Mouse (Mus musculus) stomach, postnatal 0 days (tissue): ENCODE data around the gene Znrf4. TPM values are rescaled to one million over a fixed set of nuclear protein-coding genes. Genes with fewer than 3 reads are reported as not detected.
A peak's percentile ranks its signal among the peaks of the same experiment; 100 is the strongest.

ENCODE experiments used
- ATAC-seq: fragments of 200-750 bp; cut with Nextera tagmentation; 2 replicates; pipeline ENCODE4 v1.8.0; 2017; ENCODE audit not compliant: low FRiP score, low TSS enrichment
- DNase-seq: peaks from one replicate; pipeline ENCODE4 v3.0.0-alpha.2; 2016; ENCODE audit warnings: low spot score
- H3K27ac ChIP-seq: fragments of 300-500 bp; sonication (generic); replicated peaks from 2 replicates; pipeline ENCODE4 v1.5.1; 2014; ENCODE audit warnings: mild to moderate bottlenecking, control low read depth
- H3K27me3 ChIP-seq: fragments of 300-500 bp; sonication (generic); 2 replicates; pipeline ENCODE4 v1.6.1; 2014; ENCODE audit warnings: low read length; ENCODE audit not compliant: control insufficient read depth, insufficient read depth
- H3K36me3 ChIP-seq: fragments of 300-500 bp; sonication (generic); 2 replicates; pipeline ENCODE4 v1.6.1; 2014; ENCODE audit warnings: low read length, mixed read lengths; ENCODE audit not compliant: control insufficient read depth, insufficient read depth
- H3K4me1 ChIP-seq: fragments of 300-500 bp; sonication (generic); replicated peaks from 2 replicates; pipeline ENCODE4 v1.6.1; 2014; ENCODE audit warnings: antibody characterized with exemption; ENCODE audit not compliant: control insufficient read depth, insufficient read depth
- H3K4me2 ChIP-seq: fragments of 300-500 bp; sonication (generic); replicated peaks from 2 replicates; pipeline ENCODE4 v1.6.1; 2014; ENCODE audit warnings: low read depth, mild to moderate bottlenecking, control low read depth, moderate library complexity
- H3K4me3 ChIP-seq: fragments of 300-500 bp; sonication (generic); 2 replicates; pipeline ENCODE4 v1.5.1; 2014; ENCODE audit warnings: low read depth, low read length, control low read depth
- H3K9ac ChIP-seq: fragments of 300-500 bp; sonication (generic); 2 replicates; pipeline ENCODE4 v1.6.1; 2014; ENCODE audit warnings: mild to moderate bottlenecking, low read length, control low read depth, mixed read lengths
- H3K9me3 ChIP-seq: fragments of 300-500 bp; sonication (generic); 2 replicates; pipeline ENCODE4 v1.6.1; 2016; ENCODE audit warnings: low read length; ENCODE audit not compliant: control insufficient read depth
- CTCF ChIP-seq: IDR thresholded peaks from 2 replicates; pipeline ENCODE4 v1.5.1; 2016; ENCODE audit warnings: antibody characterized with exemption, low read depth, mild to moderate bottlenecking, moderate library complexity
- EP300 ChIP-seq: optimal IDR thresholded peaks from 2 replicates; pipeline ENCODE3; 2016; ENCODE audit warnings: antibody characterized with exemption
- WGBS: fragments of 180-500 bp; shearing (Covaris S2); extraction: QIAGEN DNeasy Blood & Tissue Kit; methylation state at CpG from one replicate; pipeline ENCODE4 v1.1.7; 2014; 5-methylcytosine and 5-hydroxymethylcytosine counted together
- polyA plus RNA-seq: library from polyadenylated mRNA; unstranded; fragments of >200 nt; fragmentation: Nextera tagmentation; extraction: Ambion mirVana; gene quantifications from 2 replicates; pipeline ENCODE4 v1.2.1, GENCODE M21; 2015

Gene Znrf4
- polyA plus RNA-seq, 1 experiment from 2014 or later, result not detected

DNA sequence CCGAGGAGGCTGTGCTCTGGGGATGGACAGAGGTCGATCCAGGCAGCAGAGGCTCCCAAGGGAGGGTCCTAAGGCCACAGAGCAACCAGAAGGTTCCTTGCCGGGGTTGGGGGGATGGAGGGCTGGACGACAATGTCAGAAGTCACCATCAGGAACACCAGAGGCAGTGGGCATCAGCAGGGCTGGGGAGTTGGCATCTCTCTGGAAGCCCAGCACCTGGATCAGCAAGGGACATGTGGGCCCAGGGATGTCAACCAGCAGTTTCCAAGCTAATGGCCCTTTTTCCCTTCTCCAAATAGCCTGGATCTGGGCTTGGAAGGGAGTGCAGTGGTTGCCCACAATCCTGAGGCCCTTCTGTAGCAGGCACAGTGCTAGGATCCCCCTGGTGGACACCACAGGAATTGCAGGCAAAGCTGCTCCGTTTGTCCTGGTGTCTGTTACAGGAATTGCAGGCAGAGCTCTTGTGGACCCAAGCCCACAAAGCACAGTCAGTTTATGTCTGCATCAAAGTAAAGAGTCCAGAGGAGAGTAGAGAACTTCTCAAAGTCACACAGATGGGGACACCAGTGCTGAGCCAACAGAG lies 40.6 kb upstream of the Znrf4 start:
- Histone ChIP-seq H3K4me3 (peak overlapping the region; percentile 37), H3K9ac (peak overlapping the region; percentile 18; the same call in 1 of the 2 replicates), H3K9me3 (no peaks in the 10 kb centered on the region), H3K27me3 (no peaks in the 10 kb centered on the region), H3K36me3 (no peaks in the 10 kb centered on the region), H3K4me1 (no peaks in the 10 kb centered on the region), H3K4me2 (peak overlapping the region; percentile 45), H3K27ac (peak overlapping the region; percentile 85; the same call in 1 of the 2 replicates)
- peak; percentile 98 for TF ChIP-seq CTCF
- no peak for TF ChIP-seq EP300
- 63% methylated on average over 5 of the region's 5 CpGs for whole genome bisulfite sequencing
- ATAC-seq (no peak), DNase-seq (peak; percentile 61)

GRCm38 (mm10) chr17:56551841-56552581 lies 39.8 kb upstream of the Znrf4 start:
- Histone ChIP-seq H3K4me2 (peak overlapping the region; percentile 29), H3K27ac (peak overlapping the region; percentile 61), H3K4me3 (peak overlapping the region; percentile 2; the same call in 1 of the 2 replicates), H3K9ac (0 out of 2 replicates have a peak overlapping the region, but pooled peaks have one; percentile 18), H3K4me1 (no peaks in the 10 kb centered on the region), H3K36me3 (no peaks in the 10 kb centered on the region), H3K27me3 (no peaks in the 10 kb centered on the region), H3K9me3 (no peaks in the 10 kb centered on the region)
- 76% methylated on average over 6 of the region's 6 CpGs for WGBS
- DNase-seq (no peak), ATAC-seq (no peak)
- TF ChIP-seq CTCF (no peak), EP300 (no peak)

DNA sequence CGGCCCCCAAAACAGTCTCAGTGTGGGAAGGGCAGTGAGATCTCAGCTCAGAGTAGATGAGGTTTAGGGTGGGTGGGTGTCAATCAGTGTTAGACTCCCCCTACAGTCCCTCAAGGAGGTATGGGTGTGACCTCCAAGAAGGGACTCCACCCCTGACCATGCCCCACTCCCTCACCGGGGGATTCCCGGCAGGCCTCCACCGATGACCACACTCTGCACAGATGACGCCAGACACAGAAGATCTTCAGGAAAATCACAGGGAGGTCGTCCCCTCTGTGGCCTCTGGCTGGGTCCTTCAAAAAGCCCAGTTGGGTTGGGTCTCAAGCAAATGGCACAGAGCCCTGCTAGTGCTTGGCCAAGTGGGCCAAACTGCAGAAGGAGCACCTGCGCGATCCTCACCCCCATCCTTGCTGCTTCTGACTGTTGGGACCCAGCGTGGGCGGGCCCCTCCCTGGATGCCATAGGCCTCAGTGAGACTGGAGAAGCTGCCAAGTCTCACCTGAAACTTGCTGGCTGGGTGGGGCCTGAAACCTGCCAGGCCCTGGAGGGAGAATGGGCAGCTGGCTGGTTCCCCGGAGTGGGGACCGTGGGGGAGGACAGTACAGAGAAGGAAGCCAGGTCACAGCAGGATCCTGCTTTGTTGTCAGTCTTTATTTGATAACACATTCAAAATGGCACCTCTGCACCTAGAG lies 38.7 kb upstream of the Znrf4 start:
- no peaks in the 10 kb centered on the region for H3K9me3 ChIP-seq

GRCm38 (mm10) chr17:56548605-56549105 lies 36.4 kb upstream of the Znrf4 start:
- H3K9ac ChIP-seq, result no peak overlapping the region
- DNase-seq (peak; percentile 13), ATAC-seq (no peak)
- H3K36me3 ChIP-seq, result no peaks in the 10 kb centered on the region
- H3K9me3 ChIP-seq, result no peaks in the 10 kb centered on the region
- WGBS, result 75% methylated on average over 4 of the region's 4 CpGs
- H3K4me3 ChIP-seq, result no peak overlapping the region
- H3K4me2 ChIP-seq, result no peak overlapping the region
- TF ChIP-seq EP300, result no peak
- no peak for TF ChIP-seq CTCF
- no peaks in the 10 kb centered on the region for H3K27me3 ChIP-seq
- H3K4me1 ChIP-seq, result no peaks in the 10 kb centered on the region
- no peak overlapping the region for H3K27ac ChIP-seq

More for the DNA sequence above, 38.7 kb upstream of the Znrf4 start:
- H3K4me1 ChIP-seq, result no peaks in the 10 kb centered on the region
- no peaks in the 10 kb centered on the region for H3K27me3 ChIP-seq
- H3K9ac ChIP-seq, result no peak overlapping the region
- no peak overlapping the region for H3K4me3 ChIP-seq
- H3K4me2 ChIP-seq, result no peak overlapping the region
- H3K36me3 ChIP-seq, result no peaks in the 10 kb centered on the region
- DNase-seq (peak; percentile 53), ATAC-seq (no peak)
- TF ChIP-seq EP300, result no peak
- no peak for TF ChIP-seq CTCF
- WGBS, result 56% methylated on average over 12 of the region's 12 CpGs
- H3K27ac ChIP-seq, result peak overlapping the region; percentile 61

GRCm38 (mm10) chr17:56547846-56548604 lies 35.8 kb upstream of the Znrf4 start:
- H3K4me1 ChIP-seq, result no peaks in the 10 kb centered on the region
- no peaks in the 10 kb centered on the region for H3K36me3 ChIP-seq
- no peak for DNase-seq
- WGBS, result 74% methylated on average over 9 of the region's 9 CpGs
- ATAC-seq, result no peak
- H3K27ac ChIP-seq, result no peak overlapping the region
- no peaks in the 10 kb centered on the region for H3K9me3 ChIP-seq
- no peak overlapping the region for H3K4me3 ChIP-seq
- H3K27me3 ChIP-seq, result no peaks in the 10 kb centered on the region
- no peak overlapping the region for H3K4me2 ChIP-seq
- H3K9ac ChIP-seq, result no peak overlapping the region
- TF ChIP-seq CTCF, result peak; percentile 47
- TF ChIP-seq EP300, result no peak
